Mouse (Mus musculus) heart, postnatal 25 days (tissue): ENCODE results near the gene Glis1. TPM values are rescaled to one million over a fixed set of nuclear protein-coding genes. Genes with fewer than 3 reads are reported as not detected.

Experiments used
- DNase-seq: peaks from one replicate; pipeline ENCODE4 v3.0.0; 2022; ENCODE audit warnings: low spot score
- intact Hi-C: fragments of 180-260 bp; cut with DNase I; formaldehyde crosslinking; loops from one replicate; pipeline ENCODE4 v1.15.1; 2025
- total RNA-seq, 2 experiments: library from RNA; stranded (reverse); gene quantifications; 2 replicates each; pipeline ENCODE4 v1.2.3; 2021

The Glis1 gene
- total RNA-seq, 2 experiments from 2014 or later, result 0.28 to 0.42 TPM

GRCm38 (mm10) chr4:107448481-107448880, 14.1 kb downstream of the Glis1 start:
- DNase-seq, result no peak

DNA sequence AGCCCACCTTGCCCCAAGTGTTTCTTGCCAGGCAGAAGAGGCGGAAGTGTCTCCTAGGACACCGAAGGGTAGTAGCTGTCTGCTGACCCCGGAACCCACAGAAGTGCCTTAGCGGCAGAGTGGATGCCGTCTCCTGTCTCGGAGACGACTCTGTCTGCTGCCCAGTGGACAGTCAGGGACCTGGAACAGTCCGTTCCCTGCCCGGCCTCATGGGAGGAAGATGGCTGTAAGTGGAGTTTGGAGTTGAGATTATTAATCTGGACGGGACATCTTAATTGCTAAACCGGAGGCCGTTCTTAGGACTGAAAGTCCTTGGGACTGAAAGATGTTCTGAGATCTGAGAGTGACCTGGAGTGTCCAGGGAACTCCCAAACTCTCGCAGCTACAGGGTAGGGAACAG, 15.1 kb downstream of the Glis1 start:
- intact Hi-C loops, result no loop called here
- DNase-seq, result no peak

More at GRCm38 (mm10) chr4:107448481-107448880, 14.1 kb downstream of the Glis1 start:
- intact Hi-C loops, result no loop called here

- no peak for DNase-seq
- intact Hi-C loops, result no loop called here
These were observed 18.1 kb downstream of the Glis1 start for GRCm38 (mm10) chr4:107452266-107453015.

DNA sequence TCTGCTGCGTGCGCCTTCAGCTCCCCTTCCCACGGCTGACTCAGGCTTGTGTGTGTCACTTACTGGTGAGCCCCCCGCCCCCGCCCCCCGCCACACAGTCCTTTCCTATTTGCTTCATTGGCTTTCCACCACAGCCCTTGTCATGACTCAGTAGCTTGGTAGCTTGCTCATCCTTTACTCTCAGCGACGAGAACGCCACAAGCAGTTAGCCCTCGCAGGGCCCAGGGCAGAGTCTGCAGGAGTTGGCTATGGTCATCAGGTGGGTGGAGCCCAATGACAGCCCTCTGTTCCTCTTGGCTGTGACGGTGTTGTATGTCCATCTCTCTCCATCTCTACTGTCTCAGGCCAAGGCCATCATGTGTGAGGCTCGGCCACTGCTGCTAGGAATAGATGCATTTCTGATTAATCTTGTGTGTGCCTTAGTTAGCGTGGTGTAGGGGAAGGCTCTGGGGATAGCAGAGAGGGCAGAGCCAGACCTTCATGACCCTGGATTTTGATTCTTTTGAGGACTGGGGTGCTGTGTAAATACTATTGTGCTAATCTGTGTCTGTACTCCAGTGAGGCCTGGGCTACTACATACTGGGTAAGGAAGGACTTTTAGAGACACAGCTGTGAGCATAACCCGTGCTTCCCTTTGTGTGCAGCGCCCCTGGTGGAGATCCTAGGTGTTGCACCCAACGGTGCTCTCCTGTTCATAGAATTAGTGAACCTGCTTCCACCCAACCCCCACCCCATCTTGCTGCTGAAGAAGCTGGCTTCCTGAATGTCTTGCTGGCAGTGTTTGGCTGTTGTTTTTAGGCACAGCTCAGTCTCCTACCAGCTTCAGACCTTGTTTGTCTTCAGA, 19.0 kb downstream of the Glis1 start:
- DNase-seq, result peak; percentile 24
- intact Hi-C loops, result no loop called here

DNA sequence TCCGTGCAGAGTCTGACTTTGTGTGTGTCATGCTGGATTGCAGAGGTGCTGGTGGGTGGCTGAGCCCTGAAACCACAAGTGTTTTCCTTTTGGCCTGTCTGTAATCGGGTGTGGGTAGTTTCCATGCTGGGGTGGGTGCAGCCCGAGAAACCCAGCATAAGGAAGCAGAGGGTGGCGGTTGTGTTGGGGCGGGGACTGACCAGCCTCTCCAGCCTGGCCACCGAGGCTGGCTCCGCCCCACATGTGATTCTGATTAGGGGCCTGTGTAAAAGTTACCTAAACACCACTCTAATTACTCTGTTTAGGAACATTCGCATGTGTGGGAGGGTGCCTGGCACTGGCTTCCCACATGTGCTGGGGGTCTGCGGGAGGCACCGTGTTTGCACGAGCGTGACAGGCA, 23.2 kb downstream of the Glis1 start:
- intact Hi-C loops, result no loop called here
- no peak for DNase-seq

DNA sequence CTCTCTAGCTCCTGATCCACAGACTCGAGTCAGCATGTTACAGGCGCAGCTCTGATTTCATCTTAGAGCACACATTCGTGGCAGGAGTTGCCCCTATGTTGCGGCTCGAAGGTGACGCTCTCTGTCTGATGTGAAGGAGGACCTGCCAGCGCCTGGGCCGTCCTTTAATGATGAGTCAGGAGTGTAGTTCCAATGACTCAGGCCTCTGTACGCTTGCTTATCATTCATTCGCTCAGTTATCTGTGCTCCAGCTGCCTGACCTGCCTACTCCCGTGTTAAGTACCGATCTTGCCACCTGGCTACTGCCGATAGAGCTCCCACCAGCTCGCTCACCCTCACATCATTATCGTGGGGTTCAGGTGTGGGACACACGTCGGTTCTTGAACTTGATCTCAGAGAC, 24.5 kb downstream of the Glis1 start:
- DNase-seq, result no peak
- intact Hi-C loops, result no loop called here

GRCm38 (mm10) chr4:107459461-107459860, 25.1 kb downstream of the Glis1 start:
- intact Hi-C loops, result no loop called here
- no peak for DNase-seq

- intact Hi-C loops, result no loop called here
- DNase-seq, result no peak
These were observed 26.1 kb downstream of the Glis1 start for GRCm38 (mm10) chr4:107460468-107460867.

- intact Hi-C loops, result no loop called here
- DNase-seq, result no peak
These were observed 33.4 kb downstream of the Glis1 start for GRCm38 (mm10) chr4:107467831-107468230.

- intact Hi-C loops, result no loop called here
- no peak for DNase-seq
These were observed 33.9 kb downstream of the Glis1 start for GRCm38 (mm10) chr4:107468264-107468663.

DNA sequence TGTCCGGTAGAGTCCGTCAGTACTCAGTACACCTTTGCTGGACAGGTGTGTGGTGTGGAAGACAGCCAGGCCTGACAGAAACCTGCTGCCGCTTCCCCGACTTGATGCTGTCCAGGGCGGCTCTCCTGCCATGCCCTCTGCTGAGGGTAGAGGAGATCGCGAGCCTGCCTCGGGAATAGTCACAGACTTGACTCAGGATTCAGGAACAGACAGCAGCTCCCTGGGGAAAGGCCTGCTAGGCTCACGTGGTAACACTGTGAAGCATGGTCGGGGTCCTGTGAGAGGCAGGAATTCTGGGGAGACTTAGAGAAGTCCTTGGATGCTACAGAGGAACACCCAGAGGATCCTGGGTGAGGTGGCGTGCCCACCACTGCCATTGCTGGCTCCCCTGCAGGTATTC, 34.4 kb downstream of the Glis1 start:
- intact Hi-C loops, result no loop called here
- no peak for DNase-seq

GRCm38 (mm10) chr4:107476266-107476665, 41.9 kb downstream of the Glis1 start:
- DNase-seq, result no peak
- intact Hi-C loops, result no loop called here

GRCm38 (mm10) chr4:107479015-107479414, 44.6 kb downstream of the Glis1 start:
- no peak for DNase-seq
- intact Hi-C loops, result no loop called here

DNA sequence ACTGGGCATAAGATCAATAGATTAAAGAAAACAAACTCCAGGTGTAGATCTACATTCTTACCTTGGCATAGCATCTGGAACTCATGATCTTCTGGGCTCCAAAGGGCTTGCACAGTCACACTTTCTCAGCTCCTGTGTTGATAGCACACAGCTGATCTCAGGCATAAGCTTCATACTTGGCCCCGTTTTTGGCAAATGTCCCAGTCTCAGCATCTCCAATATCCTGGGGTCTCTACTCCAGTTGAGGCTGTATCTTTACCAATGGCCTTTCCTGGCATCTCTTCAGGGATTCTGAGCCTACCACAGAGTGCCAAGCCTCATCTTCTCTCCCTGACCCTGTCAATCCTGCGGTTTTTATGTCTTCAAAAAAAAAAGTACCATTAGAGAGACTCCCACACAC, 48.1 kb downstream of the Glis1 start:
- DNase-seq, result no peak
- intact Hi-C loops, result no loop called here

GRCm38 (mm10) chr4:107483556-107484220, 49.3 kb downstream of the Glis1 start:
- no peak for DNase-seq
- intact Hi-C loops, result no loop called here

DNA sequence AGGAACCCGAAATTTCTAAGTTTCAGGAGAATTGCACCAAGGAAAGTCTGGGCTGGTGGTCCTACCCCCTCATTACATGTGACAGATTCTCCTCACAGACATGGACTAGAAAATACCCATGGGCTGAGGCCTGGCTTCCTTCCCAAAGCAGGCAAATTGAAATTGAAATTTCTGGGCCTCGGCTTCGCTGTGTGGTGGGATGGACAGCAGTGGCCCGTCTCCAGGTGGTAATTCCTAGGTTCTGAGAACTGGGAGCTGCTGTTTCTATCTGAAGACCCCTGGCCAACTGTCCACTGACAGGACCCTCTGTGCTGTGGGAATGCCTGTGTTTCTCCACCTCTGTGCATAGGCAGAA, 49.8 kb downstream of the Glis1 start:
- DNase-seq, result no peak
- intact Hi-C loops, result no loop called here

- no peak for DNase-seq
- intact Hi-C loops, result loop anchor here (5.0 kb wide), 1 partner anchor 166 kb away; no protein-coding TSS in a partner anchor
These were observed 51.5 kb downstream of the Glis1 start for GRCm38 (mm10) chr4:107485903-107486302.

DNA sequence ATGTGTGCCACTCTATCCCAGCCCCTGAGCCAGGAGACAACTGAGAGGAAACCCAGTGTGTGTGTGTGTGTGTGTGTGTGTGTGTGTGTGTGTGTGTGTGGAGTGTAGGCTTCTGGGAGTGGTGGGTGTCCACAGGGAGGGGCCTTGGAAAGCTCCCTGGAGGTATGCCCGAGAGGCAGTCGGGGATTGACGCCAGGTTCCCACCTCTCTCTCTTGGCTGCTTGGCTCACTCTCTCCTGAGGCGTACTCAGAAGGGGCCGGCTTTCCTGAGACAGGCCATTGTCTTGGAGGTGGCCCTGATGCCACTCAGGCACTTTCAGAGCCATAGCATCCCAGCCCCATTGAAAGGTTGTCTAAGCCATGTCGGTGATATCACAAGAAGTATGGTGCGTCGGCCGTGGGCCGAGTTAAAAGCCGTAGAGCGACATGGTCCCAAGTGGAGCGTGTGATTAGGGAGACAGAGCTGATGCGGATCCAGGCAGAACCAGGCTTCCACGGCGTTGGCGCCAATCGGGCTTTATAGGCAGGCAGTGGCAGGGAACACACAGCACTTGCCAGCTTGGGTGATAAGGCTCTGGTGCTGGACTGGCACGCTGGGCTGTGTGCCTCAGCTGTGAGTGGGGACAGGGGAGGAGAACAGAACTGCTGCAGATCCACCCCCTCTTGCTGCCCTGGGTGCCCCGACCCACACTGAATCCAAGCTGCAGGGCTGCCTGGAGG, 54.9 kb downstream of the Glis1 start:
- no peak for DNase-seq
- intact Hi-C loops, result loop anchor here (5.0 kb wide), 1 partner anchor 163 kb away; no protein-coding TSS in a partner anchor

GRCm38 (mm10) chr4:107492991-107493390, 58.6 kb downstream of the Glis1 start:
- no peak for DNase-seq
- intact Hi-C loops, result no loop called here
